Mouse (Mus musculus) bone marrow macrophage, adult 2 months (primary cell): ENCODE results near the gene Tmem121.

ENCODE experiments used
- CTCF ChIP-seq: IDR thresholded peaks from 2 replicates; pipeline ENCODE4 v1.5.1; 2012; ENCODE audit warnings: low read depth, mild to moderate bottlenecking, low read length, moderate library complexity
- POLR2A ChIP-seq: IDR thresholded peaks from 2 replicates; pipeline ENCODE4 v1.6.1; 2012; ENCODE audit warnings: mild to moderate bottlenecking, low read depth, low read length, borderline replicate concordance

DNA sequence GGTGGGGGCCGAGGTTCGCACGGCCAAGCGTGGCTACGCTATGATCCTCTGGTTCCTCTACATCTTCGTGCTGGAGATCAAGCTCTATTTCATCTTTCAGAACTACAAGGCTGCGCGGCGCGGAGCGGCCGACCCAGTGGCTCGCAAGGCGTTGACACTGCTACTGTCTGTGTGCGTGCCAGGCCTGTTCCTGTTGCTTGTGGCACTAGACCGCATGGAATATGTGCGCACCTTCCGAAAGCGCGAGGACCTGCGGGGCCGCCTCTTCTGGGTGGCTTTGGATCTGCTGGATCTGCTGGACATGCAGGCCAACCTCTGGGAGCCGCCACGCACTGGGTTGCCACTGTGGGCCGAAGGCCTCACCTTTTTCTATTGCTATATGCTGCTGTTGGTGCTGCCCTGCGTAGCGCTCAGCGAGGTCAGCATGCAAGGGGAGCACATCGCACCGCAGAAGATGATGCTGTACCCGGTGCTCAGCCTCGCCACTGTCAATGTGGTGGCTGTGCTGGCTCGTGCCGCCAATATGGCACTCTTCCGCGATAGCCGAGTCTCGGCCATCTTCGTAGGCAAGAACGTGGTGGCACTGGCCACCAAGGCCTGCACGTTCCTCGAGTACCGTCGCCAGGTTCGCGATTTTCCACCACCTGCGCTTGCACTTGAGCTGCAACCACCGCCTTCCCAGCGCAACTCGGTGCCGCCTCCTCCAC lies 2.8 kb downstream of the Tmem121 start:
- TF ChIP-seq CTCF (no peak), POLR2A (no peak)
